Mouse (Mus musculus): ENCODE results near the gene Rpl37. TPM values are rescaled to one million over a fixed set of nuclear protein-coding genes. Genes with fewer than 3 reads are reported as not detected.

Gene Rpl37
- polyA plus RNA-seq, 1 experiment, result 606 TPM

- no peak overlapping the region for H3K4me3 ChIP-seq (ENCODE audit: insufficient read depth, low read length)
- no peaks in the 10 kb centered on the region for H3K4me1 ChIP-seq (ENCODE audit: control insufficient read depth, insufficient read depth, low read length)
- no peak for TF ChIP-seq CTCF (IDR thresholded peaks at IDR 0.05; ENCODE audit: borderline replicate concordance, insufficient read depth, low read length)
- no peak for TF ChIP-seq POLR2A (IDR thresholded peaks at IDR 0.05; ENCODE audit: low read depth, low read length)
- H3K27ac ChIP-seq (ENCODE audit: insufficient read depth, low read length), result no peak overlapping the region
Measured at GRCm38 (mm10) chr15:5138021-5138856, 21.8 kb downstream of the Rpl37 start.

GRCm38 (mm10) chr15:5139366-5139765 lies 22.9 kb downstream of the Rpl37 start:
- TF ChIP-seq CTCF (IDR thresholded peaks at IDR 0.05; ENCODE audit: borderline replicate concordance, insufficient read depth, low read length), result no peak
- no peak for TF ChIP-seq POLR2A (IDR thresholded peaks at IDR 0.05; ENCODE audit: low read depth, low read length)

DNA sequence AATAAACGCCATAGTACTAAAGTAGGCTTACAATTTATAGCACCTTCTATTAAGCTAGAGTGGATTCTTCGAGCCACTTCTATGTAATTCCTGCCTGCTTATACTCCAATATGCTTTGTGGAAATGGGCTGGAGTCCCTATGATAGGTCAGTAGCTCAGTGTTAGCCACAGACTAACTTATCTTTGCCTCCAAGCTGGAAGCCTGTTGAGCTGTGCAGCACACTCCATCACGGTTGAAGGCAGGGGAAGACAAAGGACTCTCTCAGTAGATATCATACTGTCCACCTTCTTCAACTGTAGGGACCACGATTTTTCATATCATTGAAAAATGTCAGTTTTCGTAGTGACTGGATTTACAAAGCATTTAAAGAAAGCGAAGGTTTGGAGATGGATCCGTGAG lies 23.4 kb downstream of the Rpl37 start:
- Histone ChIP-seq H3K4me1 (ENCODE audit: control insufficient read depth, insufficient read depth, low read length) (no peaks in the 10 kb centered on the region), H3K4me3 (ENCODE audit: insufficient read depth, low read length) (no peak overlapping the region), H3K27ac (ENCODE audit: insufficient read depth, low read length) (no peak overlapping the region)
- TF ChIP-seq CTCF (IDR thresholded peaks at IDR 0.05; ENCODE audit: borderline replicate concordance, insufficient read depth, low read length) (no peak), POLR2A (IDR thresholded peaks at IDR 0.05; ENCODE audit: low read depth, low read length) (no peak)

More at GRCm38 (mm10) chr15:5139366-5139765, 22.9 kb downstream of the Rpl37 start:
- no peaks in the 10 kb centered on the region for H3K4me1 ChIP-seq (ENCODE audit: control insufficient read depth, insufficient read depth, low read length)
- no peak overlapping the region for H3K4me3 ChIP-seq (ENCODE audit: insufficient read depth, low read length)
- no peak overlapping the region for H3K27ac ChIP-seq (ENCODE audit: insufficient read depth, low read length)

- H3K27ac ChIP-seq (ENCODE audit: insufficient read depth, low read length), result no peak overlapping the region
- H3K4me1 ChIP-seq (ENCODE audit: control insufficient read depth, insufficient read depth, low read length), result 0 out of 2 replicates have a peak, but pooled peaks cover 4% of the 10 kb centered on the region
- no peak for TF ChIP-seq CTCF (IDR thresholded peaks at IDR 0.05; ENCODE audit: borderline replicate concordance, insufficient read depth, low read length)
- TF ChIP-seq POLR2A (IDR thresholded peaks at IDR 0.05; ENCODE audit: low read depth, low read length), result no peak
- no peak overlapping the region for H3K4me3 ChIP-seq (ENCODE audit: insufficient read depth, low read length)
Measured at GRCm38 (mm10) chr15:5140357-5140756, 23.9 kb downstream of the Rpl37 start.

DNA sequence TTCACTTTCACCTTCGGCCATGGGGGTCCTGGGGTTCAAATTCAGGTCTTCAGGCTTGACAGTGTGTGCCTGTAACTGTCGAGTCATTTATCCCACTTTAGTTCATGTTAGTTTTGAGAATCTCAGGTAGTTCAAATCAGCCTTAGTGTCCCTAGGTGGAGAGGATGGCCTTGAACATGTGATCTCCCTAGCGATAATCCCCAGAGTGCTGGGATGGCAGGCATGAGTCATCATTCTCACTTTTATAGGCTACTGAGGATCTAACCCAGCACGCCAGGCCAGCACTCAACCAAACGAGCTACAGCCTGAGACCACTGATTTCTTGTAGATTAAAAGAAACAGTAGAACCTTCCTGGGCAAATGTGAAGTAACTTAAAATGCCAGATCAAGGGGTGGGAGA lies 25.6 kb downstream of the Rpl37 start:
- Histone ChIP-seq H3K27ac (ENCODE audit: insufficient read depth, low read length) (no peak overlapping the region), H3K4me1 (ENCODE audit: control insufficient read depth, insufficient read depth, low read length) (peaks cover 7% of the 10 kb centered on the region), H3K4me3 (ENCODE audit: insufficient read depth, low read length) (no peak overlapping the region)
- TF ChIP-seq POLR2A (IDR thresholded peaks at IDR 0.05; ENCODE audit: low read depth, low read length) (no peak), CTCF (IDR thresholded peaks at IDR 0.05; ENCODE audit: borderline replicate concordance, insufficient read depth, low read length) (no peak)

DNA sequence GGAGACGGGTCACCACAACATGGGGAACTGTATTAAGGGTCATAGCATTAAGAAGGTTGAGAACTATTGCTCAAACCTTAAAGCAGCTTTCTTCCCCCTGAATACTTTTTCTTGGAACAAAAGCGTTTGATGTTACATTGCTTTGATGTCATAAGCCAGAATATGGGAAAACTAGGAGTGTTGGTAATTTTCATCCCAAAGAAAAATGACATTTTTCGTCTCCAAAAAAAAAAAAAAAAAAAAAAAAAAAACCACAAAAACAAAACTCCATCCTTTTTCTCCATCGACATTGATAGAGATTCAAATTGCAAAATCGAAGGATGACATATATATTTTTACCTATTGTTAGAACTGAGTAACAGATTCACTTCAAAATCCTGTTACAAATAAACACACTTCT lies 26.3 kb downstream of the Rpl37 start:
- TF ChIP-seq CTCF (IDR thresholded peaks at IDR 0.05; ENCODE audit: borderline replicate concordance, insufficient read depth, low read length) (no peak), POLR2A (IDR thresholded peaks at IDR 0.05; ENCODE audit: low read depth, low read length) (no peak)
- Histone ChIP-seq H3K4me3 (ENCODE audit: insufficient read depth, low read length) (no peak overlapping the region), H3K27ac (ENCODE audit: insufficient read depth, low read length) (no peak overlapping the region), H3K4me1 (ENCODE audit: control insufficient read depth, insufficient read depth, low read length) (peaks cover 7% of the 10 kb centered on the region)

DNA sequence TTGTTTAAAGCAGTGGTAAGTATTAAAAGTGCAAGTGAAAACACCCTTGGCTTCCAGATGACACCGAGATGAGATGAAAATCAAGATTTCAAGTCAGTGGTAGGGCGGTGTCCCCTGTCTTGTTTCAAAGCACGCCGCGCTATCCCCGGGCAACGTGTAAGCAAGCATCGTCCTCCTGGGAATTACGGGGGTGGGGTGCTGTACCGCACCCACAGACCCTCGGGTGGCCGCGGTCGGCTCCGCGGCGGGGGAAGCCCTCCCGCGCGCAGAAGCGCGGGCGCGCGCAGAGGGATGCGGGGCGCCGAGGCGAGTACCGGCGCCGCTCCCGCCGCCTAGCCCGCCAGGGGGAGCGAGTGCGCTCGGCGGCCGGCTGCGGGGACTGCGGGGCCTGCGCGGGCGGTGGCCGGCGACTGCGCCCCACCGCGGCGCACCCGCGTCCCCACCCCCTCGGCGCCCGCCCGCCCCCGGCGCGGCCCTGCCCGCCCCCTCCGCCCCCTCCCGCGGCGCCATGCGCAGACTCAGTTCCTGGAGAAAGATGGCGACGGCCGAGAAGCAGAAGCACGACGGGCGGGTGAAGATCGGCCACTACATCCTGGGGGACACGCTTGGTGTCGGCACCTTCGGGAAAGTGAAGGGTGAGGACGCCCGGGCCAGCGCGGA lies 27.0 kb downstream of the Rpl37 start, which contains the start of gene Prkaa1:
Prkaa1 (plus strand) TSS at position 501 of the 660 bp plus-strand sequence.
- peaks cover 7% of the 10 kb centered on the region for H3K4me1 ChIP-seq (ENCODE audit: control insufficient read depth, insufficient read depth, low read length)
- H3K27ac ChIP-seq (ENCODE audit: insufficient read depth, low read length), result peak within 1 kb of the TSS; percentile 71
- TF ChIP-seq CTCF (IDR thresholded peaks at IDR 0.05; ENCODE audit: borderline replicate concordance, insufficient read depth, low read length) (no peak), POLR2A (IDR thresholded peaks at IDR 0.05; ENCODE audit: low read depth, low read length) (peak; percentile 88)
- H3K4me3 ChIP-seq (ENCODE audit: insufficient read depth, low read length), result peak within 1 kb of the TSS; percentile 93

DNA sequence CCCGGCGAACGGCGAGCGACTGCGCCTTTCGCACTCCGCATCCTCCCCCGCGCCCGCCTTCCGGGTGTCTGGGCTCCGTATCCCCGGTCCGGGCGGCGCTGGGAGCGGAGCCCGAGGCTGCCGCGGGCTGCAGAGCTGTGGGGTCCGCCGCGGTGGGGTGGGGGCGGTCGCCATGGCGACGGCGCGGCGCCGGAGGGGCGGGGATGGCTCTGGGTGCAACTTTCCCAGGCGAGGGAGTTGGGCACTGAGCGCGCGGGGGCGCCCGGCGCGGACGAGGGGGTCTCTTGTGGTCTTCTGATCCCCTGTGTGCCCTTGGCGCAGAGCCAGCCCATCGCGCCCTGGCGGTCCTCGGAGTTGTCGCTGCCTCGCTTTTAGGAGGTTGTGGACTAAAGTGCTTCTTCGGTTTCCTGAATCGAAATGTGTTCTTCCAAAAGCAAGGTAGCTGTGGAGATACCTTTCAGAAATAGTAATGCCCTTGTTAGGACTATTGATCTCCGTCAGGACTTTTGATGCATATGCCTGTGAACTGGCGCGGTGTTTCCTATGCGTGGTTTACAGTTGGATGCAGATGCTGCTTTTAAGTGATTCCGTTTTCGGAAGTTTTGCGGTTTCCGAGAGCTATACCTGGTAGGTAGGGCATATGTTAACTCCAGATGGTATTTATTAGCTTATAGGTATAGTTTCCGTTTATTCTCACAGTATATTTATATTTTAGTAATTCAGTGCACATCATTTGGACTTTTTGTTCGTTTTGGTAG lies 27.8 kb downstream of the Rpl37 start:
- H3K4me1 ChIP-seq (ENCODE audit: control insufficient read depth, insufficient read depth, low read length), result peaks cover 7% of the 10 kb centered on the region
- H3K4me3 ChIP-seq (ENCODE audit: insufficient read depth, low read length), result peak overlapping the region; percentile 93
- no peak for TF ChIP-seq CTCF (IDR thresholded peaks at IDR 0.05; ENCODE audit: borderline replicate concordance, insufficient read depth, low read length)
- no peak for TF ChIP-seq POLR2A (IDR thresholded peaks at IDR 0.05; ENCODE audit: low read depth, low read length)
- peak overlapping the region; percentile 71 for H3K27ac ChIP-seq (ENCODE audit: insufficient read depth, low read length)

- TF ChIP-seq CTCF (IDR thresholded peaks at IDR 0.05; ENCODE audit: borderline replicate concordance, insufficient read depth, low read length) (no peak), POLR2A (IDR thresholded peaks at IDR 0.05; ENCODE audit: low read depth, low read length) (peak; percentile 18; the same call in 1 of the 2 replicates)
- H3K4me3 ChIP-seq (ENCODE audit: insufficient read depth, low read length), result peak overlapping the region; percentile 93
- peaks cover 9% of the 10 kb centered on the region for H3K4me1 ChIP-seq (ENCODE audit: control insufficient read depth, insufficient read depth, low read length)
- H3K27ac ChIP-seq (ENCODE audit: insufficient read depth, low read length), result peak overlapping the region; percentile 87
Measured at GRCm38 (mm10) chr15:5145196-5145945, 28.9 kb downstream of the Rpl37 start.

All from embryonic fibroblast, embryonic 13.5 days (primary cell).